Mouse (Mus musculus) frontal cortex, adult (tissue): Measurements from ENCODE around the gene Ripor3.
A peak's percentile ranks its signal among the peaks of the same experiment; 100 is the strongest.

Experiments
- ATAC-seq: cut with Nextera tagmentation; 2 replicates; pipeline ENCODE4 v1.9.2; 2017; ENCODE audit warnings: mild to moderate bottlenecking, moderate library complexity, mixed read lengths; ENCODE audit not compliant: low TSS enrichment

Gene Ripor3

DNA sequence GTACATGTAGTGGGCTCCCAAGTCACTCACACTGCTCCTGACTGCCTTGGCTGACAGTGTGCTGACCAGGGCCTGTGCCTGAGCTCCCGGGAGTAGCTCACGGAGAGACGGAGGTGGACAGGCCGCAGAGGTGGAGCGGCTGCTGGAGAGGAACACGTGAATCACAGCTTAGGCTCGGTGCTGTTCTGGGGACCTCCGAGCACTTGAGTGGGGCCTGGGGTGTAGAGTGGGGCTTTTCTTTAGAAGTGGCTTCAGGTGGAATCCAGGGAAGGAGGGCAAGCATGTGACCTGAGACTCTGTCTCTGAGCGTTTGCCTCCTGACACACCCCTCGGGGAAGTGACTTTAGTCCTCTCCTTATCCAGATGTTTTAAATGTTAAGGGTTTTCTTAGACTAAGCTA lies 56.6 kb downstream of the Ripor3 start:
- no peak for ATAC-seq

DNA sequence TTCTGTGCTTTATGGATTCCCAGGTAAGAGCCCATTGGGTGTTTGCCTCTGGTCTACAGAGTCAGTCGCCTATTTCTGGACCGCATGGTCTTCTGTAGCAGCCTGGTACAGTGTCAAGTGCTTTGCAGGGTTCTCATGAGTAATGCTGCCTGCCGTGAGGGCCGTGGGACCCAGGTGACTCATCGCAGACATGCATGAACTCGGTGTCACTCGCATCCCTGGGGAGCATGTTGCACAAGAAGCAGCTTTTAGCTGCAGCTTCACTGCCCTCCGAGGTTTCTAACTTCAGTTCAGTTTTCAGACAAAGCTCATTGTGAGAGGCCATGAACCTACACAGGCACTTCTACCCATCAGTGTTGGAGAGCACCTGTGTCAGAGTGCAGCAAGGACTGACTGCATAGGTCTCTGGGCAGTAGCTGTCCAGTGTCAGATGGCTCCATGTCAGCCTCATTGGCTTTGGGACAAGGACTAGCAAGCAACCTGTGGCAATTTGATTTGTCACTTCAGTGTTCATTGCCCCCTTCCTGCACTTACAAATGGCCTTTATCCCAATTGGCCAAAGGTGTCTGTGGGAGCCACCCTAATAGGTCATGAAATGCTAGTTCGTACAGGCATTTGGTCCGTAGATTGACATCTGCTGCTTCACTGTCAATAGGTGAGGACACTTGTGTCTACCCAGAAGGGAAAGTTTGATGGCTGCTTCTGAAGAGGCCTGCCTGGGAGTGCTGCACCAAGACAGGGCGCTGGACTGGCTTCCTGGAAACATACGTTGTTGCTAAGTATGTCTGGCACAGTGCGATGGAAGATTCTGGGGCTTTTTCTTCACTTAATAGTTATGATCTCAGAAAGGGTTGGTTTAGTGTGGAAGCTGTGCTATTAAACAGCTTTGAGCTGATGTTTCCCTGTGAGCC lies 58.9 kb downstream of the Ripor3 start:
- ATAC-seq = no peak

DNA sequence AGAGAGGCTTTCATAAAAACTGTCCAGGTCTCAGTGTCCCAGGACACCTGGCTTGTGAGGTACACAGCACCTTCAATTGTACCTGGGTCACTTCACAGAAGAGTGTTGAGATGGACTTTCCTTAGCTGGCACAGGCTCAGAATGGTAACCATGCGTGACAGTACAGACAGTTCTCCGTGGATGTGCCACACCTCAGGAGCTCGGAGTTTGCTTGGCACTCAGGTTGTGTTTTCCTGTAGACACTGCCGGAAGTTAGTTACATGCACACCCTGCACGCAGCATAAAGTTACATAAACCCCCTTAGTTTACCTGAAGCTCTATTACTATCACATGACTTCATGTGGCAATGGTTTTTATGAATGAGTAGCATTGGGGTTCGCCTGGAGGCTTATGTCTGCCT lies 59.7 kb downstream of the Ripor3 start:
- ATAC-seq = no peak

DNA sequence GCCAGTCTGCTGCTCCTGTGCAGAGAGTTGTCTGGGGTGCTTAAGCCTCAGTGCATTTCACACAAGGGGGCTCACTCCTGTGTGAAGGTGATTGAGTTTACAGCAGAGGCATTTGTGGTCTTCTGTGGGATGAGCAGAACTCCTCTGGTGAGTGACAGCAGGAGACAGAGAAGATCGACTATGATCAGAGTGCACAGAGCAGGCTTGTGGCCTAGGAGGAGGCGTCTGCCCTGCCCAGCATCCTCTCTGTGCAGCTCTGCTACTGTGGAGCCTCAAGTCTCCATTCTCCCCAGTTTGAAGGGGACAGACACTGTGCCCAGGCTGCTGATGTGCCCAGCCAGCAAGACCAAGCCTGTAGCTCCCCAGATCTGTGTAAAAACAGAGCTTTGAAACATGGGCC lies 60.6 kb downstream of the Ripor3 start:
- no peak for ATAC-seq

DNA sequence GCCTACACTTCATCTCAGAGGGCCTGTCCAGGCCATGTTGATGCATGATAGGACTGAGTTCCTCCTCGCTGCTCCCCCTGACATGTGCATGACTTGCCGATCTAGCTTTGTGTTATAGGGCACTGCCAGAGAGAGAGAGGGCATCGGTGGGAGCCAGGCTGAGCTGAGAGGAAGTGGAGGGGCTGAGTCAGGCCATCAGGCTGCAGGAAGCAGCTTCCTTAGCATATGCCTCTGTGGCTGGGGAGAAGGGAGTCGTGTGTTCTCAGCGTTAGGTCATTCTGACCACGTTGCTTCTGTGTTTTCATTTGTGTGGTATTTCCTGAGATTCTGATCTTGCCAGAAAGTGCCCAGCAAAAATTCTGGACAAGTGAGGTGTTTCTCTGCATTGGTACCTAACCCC lies 61.2 kb downstream of the Ripor3 start:
- ATAC-seq = no peak

DNA sequence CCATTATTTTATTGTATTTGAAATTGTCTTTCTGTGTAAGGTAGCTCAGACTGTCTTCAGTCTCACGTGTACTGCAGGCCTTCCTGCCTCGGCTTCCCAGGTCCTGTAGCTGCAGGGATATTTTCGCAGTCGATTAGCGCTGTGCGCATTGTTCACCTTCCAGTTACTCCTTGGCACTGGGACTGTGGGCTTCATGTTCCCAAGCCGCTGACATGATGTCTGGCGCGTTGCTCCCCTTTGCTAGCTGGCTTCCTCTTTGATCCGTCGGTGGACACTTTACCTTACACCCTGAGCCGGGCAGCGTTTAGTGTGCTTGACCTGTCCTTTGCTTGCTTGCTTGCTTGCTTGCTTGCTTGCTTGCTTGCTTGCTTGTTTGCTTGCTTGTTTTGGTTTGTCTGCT lies 61.9 kb downstream of the Ripor3 start:
- ATAC-seq = no peak

DNA sequence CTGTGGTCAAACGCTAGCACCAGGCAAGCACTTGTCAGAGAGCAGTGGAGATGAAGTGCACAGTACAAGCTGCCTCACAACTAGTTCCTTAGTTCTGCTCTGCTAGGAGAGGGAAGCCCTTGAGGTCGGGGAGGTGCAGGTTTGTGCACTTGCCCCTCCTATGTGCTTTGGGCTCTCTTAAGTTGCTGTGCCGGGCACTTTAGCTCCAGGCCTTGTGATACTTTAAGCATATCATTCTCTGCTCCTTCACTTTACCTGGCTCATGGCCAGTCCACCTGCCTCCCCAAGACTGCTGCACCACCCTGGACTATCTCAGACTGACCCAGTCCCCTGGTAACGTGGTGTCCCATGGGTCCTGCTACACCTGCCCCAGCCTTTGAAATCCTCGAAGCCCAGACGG lies 62.4 kb downstream of the Ripor3 start:
- no peak for ATAC-seq

DNA sequence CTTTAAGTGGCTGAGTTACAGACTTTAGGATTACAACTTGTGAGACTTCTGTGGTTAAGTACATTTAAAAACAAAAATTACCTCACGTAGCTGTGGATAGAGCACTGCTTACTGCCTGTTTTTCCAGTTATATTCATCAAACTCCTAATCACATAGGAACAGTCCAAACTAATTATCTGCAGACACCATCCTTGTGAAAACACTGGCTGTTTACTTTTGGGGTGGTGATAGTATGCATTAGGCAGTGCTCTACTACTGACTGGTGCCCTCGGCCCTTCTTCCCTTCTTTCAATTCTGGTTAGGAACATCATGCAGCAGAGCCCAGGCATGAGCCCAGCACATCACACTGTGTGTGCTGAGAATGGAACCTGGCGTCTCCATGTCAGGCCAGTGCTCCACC lies 63.2 kb downstream of the Ripor3 start:
- ATAC-seq = no peak

DNA sequence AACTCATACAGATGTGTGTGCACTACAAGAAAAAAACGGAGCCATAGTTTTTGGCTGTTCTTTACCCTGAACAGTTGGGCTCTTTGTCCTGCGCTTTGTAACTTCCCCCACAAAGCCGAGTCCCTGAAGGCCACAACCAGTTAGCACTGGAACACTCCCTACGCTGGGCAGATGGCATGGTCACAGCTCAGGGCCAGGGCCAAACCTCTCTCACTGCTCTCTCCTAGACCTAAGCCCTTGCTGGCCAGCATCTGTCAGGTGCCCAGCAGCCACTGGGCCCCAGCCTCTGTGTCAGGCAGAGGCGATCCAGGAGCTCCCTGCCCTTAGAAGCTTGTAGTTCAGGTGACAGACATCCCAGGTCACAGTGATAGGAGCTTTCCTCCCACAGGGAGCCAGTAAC lies 65.0 kb downstream of the Ripor3 start:
- no peak for ATAC-seq

DNA sequence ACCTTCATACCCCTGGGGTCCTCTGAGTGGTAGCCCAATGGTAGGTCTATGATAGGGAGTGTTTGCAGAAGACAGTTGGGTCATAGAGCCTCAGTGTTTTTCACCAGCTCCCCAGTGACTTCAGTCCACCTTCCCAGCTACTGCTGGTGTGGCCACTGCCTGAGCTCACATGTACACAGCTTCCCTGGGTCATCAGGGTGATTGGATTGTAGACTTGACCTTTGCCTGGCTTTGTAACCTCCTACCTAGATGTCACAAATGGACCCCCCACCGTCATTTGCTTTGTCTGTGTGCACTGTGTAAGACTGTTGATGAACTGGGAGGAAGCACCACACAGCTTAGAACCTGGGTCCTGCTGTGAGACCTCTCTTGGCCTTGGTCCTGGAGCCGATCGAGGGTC lies 66.2 kb downstream of the Ripor3 start:
- ATAC-seq = no peak

DNA sequence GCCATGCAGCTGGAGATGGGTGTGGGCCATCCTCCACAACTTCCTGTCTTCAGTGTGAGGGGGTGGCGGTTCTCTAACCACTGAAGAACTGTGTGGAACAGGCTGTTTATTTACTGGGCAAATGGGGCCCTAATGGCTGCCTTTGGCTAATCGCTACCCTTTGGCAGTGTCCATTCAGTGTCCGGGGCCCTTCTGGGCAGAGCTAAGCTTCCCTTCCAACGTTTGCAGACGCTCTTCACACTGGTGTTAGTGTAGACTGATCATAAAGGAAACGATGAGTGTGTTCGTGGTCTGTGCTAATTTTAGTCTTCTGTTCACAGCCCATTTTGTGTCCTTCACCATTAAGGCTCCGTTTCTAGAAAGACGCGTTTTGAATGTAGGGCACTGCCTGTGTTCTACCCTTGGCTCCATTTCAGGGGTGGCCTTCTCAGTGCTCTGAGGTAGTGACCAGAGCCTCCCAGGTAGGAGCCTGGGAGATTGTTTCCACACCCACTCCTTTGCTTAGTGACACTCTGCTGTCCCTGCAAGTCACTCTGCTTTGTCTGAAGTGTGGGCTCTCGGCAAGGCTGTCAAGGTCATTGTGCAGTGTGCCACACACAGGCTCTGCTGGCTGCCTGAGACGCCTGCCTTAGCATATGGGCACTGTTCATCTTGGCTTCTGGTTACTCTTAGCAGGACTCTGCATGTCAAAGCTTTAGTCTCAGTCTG lies 67.3 kb downstream of the Ripor3 start:
- peak; percentile 41; the same call in 1 of the 2 replicates for ATAC-seq

DNA sequence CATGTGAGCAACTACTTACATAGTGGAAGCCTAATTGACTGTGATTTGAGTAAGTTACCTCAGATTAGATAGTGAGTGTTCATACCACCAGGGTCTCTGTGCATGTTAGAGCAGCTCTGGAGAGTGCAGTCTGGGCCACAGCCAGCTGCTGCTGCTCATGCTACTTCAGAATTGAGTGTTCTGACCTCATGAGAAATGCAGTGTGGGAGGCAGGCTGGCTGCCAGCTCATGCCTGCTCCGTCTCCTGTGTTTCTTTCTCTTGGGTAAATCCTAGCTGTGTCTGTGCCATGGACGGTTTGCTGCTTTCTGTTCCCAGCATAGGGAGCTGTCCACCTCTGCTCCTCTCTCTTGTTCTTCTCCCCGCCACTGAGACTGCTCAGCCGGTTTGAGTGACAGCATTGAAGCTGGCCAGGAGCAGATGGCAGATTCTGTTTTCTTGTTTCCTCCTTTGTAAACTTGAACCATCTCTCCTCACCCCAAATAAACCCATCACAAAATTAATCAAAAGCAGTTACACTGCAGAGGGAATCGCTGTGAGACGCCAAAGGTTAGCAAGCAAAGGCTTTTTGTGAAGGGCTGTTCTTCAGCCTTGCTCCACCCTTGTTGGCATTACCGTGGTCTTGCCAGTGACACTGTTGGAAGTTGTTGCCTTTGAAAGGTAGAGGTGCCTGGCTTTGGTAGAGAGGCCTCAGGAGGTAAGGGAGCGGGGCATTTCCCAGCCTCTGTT lies 68.1 kb downstream of the Ripor3 start:
- ATAC-seq = peak; percentile 62

DNA sequence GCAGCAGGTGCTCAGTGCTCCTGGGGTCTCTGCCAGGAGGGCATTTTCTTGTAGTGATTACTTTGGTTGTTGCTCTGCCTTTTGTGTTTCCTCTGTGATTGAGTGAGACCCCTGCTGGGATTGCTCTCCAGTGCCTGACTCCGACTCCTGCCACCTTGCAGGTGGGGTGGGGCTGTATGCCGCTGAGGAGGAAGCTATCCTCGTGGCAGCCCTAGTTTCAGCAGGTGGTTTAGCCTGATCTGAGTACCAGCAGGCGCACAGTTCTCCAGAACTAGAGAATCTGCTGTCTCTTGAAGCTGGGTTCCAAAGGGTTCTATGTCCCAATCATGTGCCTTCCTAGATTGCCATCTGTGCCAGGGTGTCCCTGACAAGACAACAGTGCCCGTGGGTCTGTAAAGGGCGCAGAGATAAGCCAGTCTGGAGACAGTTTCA lies 68.7 kb downstream of the Ripor3 start:
- ATAC-seq = peak; percentile 31; the same call in 1 of the 2 replicates

DNA sequence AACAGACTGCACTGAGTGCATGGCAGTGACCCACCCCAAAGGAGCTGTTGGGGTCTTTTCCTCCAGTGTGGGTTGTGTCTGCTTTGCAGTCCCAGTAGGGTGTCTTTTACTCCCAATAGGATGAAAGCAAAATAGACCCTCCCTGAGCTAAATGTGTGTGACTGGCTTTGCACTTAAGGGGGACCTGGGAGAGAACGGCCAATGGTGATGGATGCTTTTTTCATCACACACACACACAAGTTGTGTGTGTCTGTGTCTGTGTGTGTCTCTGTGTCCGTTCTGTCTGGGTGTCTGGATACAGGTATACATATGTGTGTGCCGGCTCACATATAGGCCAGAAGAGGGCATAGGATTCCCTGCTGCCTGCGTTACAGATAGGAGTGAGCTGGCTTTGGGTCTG lies 69.1 kb downstream of the Ripor3 start:
- no peak for ATAC-seq

DNA sequence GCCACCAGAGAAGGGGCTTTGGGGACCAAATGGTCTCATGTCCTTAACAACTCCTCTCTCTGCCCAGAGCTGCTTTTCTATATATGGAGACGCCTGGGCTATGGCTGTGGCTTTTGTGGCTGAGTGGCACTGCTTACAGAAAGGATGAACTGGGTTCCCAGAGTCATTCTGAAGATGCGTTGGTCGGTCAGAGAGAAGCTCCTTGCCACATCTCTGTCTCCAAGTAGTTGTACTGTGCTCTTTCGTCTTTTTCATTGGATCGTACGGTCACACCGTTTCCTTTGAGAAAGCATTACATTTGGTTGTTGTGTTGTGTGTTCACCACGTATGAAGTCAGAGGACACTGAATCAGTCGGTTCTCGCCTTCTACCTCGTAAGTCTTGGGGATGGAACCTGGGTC lies 69.8 kb downstream of the Ripor3 start:
- ATAC-seq = no peak

DNA sequence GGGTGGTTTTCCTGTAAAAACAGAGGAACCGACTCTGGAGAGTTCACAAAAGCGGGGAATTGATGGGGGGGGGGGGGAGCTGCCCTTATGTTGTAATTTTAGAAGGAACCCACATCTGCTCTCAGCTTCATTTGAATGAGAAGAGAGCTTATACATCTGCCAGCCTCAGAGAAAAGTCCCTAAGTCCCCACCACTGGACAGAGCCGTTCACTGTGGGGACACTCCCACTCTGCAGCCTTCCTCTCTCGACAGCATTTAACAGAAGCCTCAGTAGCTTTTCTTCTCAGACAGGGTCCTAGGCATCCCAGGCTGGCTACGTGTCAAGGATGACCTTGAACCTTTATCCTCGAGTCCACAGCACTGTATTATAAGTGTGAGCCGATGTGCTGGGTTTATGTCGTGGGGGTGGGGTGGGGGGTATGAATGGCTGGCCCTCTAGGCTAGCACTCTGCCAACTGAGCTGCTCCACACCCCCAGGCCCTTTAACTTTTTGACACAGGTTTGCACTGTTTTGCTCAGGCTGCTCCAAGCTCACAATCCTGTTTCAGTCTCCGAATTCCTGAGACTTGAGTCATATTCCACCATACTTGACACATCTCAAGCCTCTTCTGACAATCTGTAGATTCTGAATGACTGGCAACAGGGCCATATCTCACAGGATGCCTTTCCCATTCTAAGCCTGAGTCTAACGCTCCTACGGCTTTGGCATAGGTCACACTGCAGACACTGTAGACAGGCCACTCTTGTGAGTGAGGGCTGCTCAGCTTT lies 70.6 kb downstream of the Ripor3 start:
- no peak for ATAC-seq

DNA sequence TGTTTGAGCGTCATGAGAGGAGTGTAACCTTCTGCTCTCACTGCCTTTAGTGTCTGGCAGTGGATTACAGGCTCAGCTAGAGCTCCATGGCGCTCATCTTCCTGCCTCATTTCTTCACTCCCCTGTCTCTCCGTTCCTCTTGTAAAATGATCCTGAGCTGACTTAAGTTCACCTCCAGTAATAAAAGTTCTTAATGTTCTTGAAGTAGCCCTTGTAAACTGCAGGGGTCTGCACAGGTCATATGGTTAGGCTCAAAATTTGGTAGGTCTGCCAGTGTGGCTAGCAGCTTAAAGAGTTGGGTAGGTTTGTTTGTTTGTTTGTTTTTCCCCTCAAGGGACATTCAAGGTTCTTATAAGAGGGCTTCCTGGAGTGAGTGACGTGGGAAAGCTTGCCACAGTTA lies 71.2 kb downstream of the Ripor3 start:
- no peak for ATAC-seq

DNA sequence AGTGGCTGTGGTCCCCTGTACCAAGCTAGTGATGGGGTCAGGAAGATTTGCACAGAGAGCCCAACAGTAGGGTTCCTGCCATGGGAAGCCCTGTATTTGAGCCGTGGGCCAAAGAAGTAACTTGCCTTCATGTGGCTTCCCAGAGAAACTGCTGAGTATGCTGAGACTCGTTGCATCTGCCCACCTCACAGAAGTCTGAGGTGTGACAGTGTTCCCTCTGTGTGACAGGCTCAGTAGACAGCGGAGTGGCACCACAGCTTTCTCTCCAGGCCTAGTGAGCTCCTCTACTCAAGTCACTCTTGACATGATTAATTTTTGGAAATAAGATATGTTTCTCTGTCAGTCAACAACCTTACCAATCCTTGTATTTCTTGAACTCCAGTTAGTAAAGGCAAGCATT lies 71.6 kb downstream of the Ripor3 start:
- ATAC-seq = no peak

DNA sequence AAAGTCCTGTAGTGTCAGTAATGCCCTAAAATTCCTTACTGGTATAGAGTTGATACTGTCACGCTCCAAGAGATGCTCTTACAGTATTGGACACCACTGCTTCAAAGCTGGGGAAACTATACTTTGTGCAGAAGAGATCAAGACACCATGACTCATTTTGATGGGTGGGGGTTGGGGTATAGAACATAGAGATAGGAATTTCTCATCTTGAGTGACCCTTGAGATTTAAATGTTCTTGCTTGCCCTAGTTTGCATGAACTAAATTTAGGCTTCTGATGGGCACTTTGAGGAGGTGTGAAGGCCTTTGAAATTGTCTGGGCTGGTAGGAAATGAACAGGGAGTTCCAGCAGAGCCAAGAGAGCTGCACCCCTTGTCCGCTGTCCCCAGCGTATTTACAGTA lies 74.5 kb downstream of the Ripor3 start:
- no peak for ATAC-seq

DNA sequence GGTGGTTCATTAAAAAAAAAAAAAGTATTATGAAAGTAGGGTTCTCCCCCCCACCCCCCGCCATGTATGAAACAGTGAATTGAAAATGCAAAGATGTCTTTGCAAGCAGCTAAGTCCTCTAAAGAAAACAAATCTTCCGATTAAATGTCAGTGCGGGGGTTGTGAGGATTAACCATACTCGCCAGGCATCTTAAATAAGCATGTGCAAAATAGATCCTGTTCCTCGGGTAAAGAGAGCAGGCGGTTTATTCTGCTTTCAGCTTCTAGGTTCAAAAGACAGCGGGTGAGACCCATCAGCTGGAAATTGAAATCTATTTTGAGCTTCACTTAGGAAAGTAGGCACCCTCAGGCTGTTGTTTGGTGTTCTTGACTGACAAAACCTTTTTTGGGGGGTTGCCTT lies 77.0 kb downstream of the Ripor3 start:
- no peak for ATAC-seq

DNA sequence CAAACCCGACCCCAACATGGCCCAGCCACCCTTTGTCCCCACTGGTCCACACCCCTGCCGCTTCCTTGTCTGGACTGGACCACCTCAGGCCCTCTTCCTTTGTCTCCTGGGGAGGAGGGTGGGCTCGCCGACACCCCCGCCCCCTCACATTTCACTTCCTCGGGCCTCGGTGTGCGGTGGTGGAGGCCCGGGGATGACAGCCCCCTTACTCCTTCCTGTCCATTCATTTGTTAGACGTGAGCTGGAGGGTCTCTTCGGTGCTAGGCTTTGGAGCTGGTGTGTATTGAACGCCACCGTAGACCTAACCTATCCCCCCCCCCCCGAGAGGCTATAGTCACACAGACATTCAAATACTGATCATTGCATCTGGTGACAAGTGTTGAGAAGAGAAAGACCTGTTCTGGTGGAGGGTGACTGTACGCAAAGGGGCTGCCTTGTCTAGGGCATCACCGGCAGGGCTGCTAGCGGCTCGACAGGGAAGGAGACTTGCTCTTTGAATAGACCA lies 77.6 kb downstream of the Ripor3 start:
- peak; percentile 5; the same call in 1 of the 2 replicates for ATAC-seq
